Mouse (Mus musculus) neural tube, embryonic 14.5 days (tissue): ENCODE measurements at regions not wholly inside any gene's neighbourhood (a gene's known extent, or its start where the extent isn't known, plus 50 kb on each side); places are given as distances from the start of the nearest gene placed in this dataset.

Source experiments
- ATAC-seq: fragments of 200-750 bp; cut with Nextera tagmentation; 2 replicates; pipeline ENCODE4 v1.8.0; 2017; ENCODE audit warnings: low read depth, mild to moderate bottlenecking, moderate TSS enrichment, moderate library complexity
- H3K27ac ChIP-seq: fragments of 300-500 bp; sonication (generic); 2 replicates; pipeline ENCODE4 v1.5.1; 2014; ENCODE audit warnings: low read depth, mild to moderate bottlenecking, control low read depth, low read length, moderate library complexity, mixed read lengths
- H3K27me3 ChIP-seq: fragments of 300-500 bp; sonication (generic); 2 replicates; pipeline ENCODE4 v1.6.1; 2014; ENCODE audit warnings: low read length; ENCODE audit not compliant: control insufficient read depth, insufficient read depth
- H3K36me3 ChIP-seq: fragments of 300-500 bp; sonication (generic); 2 replicates; pipeline ENCODE4 v1.6.1; 2014; ENCODE audit warnings: low read length, mixed read lengths; ENCODE audit not compliant: control insufficient read depth, insufficient read depth
- H3K4me1 ChIP-seq: fragments of 300-500 bp; sonication (generic); 2 replicates; pipeline ENCODE4 v1.6.1; 2014; ENCODE audit warnings: low read length; ENCODE audit not compliant: control insufficient read depth, insufficient read depth
- H3K4me2 ChIP-seq: fragments of 300-500 bp; sonication (generic); 2 replicates; pipeline ENCODE4 v1.6.1; 2014; ENCODE audit warnings: mild to moderate bottlenecking, low read depth, low read length, control low read depth
- H3K4me3 ChIP-seq: fragments of 300-500 bp; sonication (generic); 2 replicates; pipeline ENCODE4 v1.5.1; 2014; ENCODE audit warnings: low read depth, low read length, control low read depth, mixed read lengths
- H3K9ac ChIP-seq: fragments of 300-500 bp; sonication (generic); replicated peaks from 2 replicates; pipeline ENCODE4 v1.6.1; 2014; ENCODE audit warnings: low read depth, mild to moderate bottlenecking, control low read depth, low read length, mixed read lengths
- H3K9me3 ChIP-seq: fragments of 300-500 bp; sonication (generic); 2 replicates; pipeline ENCODE4 v1.6.1; 2016; ENCODE audit warnings: low read length; ENCODE audit not compliant: control insufficient read depth
- WGBS: fragments of 180-500 bp; shearing (Covaris S2); extraction: QIAGEN DNeasy Blood & Tissue Kit; methylation state at CpG from one replicate; pipeline ENCODE4 v1.1.7; 2014; 5-methylcytosine and 5-hydroxymethylcytosine counted together

DNA sequence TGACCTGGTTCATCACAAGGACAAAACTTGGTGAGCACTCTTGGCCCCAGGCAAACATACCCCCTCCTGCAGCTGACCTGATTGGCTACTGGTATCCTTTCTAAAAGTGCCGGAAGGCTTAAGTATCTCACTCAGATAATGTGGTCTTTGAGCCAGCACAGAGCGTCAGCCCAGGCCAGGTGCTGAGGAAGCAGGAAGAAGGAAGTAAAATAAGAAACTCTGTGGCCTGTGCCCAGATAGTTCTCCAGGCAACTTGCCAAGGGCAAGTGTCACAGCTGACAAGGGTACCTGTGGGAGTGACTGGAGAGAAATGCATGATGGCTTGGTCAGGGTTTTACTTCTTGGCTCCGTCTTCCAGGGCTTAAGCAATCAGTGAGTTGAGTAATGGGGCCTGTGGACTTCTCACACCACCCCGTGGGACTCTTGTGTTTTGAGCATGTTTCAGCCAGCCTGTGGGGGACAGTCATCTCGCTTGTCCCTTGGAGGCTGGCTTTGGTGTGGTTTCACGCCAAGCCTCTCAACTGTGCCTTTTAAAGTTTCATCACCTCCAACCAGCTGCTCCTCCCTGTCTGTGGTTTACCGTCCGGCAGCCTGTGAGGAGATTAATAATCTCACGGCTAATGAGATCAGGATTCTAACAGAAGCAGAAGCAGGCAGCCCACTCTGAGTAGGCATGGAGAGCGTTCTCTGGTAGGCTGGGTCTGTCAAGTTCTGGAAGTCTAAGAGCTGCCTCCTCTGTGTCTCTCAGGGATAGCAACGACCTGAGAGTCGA, 356.8 kb downstream of the Agtpbp1 start:
- Histone ChIP-seq H3K27me3 (no peaks in the 10 kb centered on the region), H3K4me2 (no peak overlapping the region), H3K4me1 (no peaks in the 10 kb centered on the region), H3K4me3 (no peak overlapping the region), H3K27ac (no peak overlapping the region), H3K36me3 (no peaks in the 10 kb centered on the region), H3K9me3 (no peaks in the 10 kb centered on the region), H3K9ac (no peak overlapping the region)
- 60% methylated on average over 12 of the region's 12 CpGs for WGBS
- no peak for ATAC-seq

DNA sequence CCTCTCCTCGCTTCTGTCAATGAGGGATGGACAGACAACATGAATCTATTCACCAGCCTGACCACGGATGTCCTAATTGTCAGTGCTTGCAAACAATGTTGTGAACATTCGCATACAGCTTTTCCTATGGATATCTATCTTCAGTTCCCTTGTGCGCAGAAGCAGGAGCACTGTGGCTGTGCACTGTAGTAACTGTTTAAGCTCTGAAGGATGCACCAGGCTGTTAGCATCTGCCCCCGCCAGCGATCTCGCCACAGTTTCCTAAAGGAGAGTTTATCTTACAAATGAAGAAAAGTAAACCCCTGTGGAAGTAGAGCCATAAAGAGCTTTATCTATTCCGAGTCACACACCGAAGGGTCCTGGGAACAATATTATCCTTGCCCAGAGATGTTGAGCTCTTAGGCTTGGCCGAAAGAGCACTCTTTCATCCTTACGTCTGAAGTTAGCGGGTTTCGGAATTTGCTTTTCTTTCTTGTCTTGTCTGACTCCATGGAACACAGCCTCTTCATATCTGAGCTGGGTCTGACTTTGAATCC, 357.4 kb downstream of the Agtpbp1 start:
- 93% methylated on average over 13 of the region's 13 CpGs for WGBS
- Histone ChIP-seq H3K4me2 (no peak overlapping the region), H3K4me3 (no peak overlapping the region), H3K9me3 (no peaks in the 10 kb centered on the region), H3K27ac (no peak overlapping the region), H3K27me3 (no peaks in the 10 kb centered on the region), H3K9ac (no peak overlapping the region), H3K4me1 (no peaks in the 10 kb centered on the region), H3K36me3 (no peaks in the 10 kb centered on the region)
- ATAC-seq = no peak

GRCm38 (mm10) chr13:59220587-59220986, 364.4 kb downstream of the Agtpbp1 start:
- H3K27ac ChIP-seq = no peak overlapping the region
- H3K9me3 ChIP-seq = no peaks in the 10 kb centered on the region
- ATAC-seq = no peak
- no peak overlapping the region for H3K4me3 ChIP-seq
- no peaks in the 10 kb centered on the region for H3K36me3 ChIP-seq
- H3K4me2 ChIP-seq = no peak overlapping the region
- H3K9ac ChIP-seq = no peak overlapping the region
- H3K4me1 ChIP-seq = no peaks in the 10 kb centered on the region
- 44% methylated on average over 6 of the region's 6 CpGs for WGBS
- no peaks in the 10 kb centered on the region for H3K27me3 ChIP-seq

- no peak overlapping the region for H3K4me3 ChIP-seq
Measured at GRCm38 (mm10) chr13:59220156-59220555, 364.9 kb downstream of the Agtpbp1 start.

DNA sequence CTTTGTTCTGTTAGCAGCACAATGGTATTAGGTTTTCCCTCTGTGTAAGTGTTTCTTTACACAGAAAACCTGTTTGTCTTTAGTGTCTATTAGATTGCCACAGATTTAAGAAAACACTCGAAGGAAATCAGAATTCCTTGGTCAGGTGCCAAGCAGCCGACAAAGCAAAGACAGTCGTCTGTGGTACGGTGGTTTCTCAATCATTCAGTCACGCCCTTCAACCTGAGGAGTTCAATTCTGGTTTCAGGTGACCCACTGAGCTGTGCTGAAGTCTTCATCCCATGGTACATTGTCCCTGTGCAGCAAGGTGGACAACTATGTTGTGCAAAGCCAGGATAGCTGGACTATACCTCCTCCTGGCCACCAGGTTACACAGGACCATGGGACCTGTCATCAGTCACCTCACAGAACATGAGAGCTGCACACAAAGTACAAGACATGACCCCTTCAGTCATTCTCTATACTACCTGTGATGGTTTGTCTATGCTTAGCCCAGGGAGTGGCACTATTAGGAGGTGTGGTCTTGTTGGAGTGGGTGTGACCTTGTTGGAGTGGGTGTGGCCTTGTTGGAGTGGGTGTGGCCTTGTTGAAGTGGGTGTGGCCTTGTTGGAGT, 368.2 kb downstream of the Agtpbp1 start:
- Histone ChIP-seq H3K9me3 (no peaks in the 10 kb centered on the region), H3K4me3 (no peak overlapping the region), H3K4me1 (no peaks in the 10 kb centered on the region), H3K4me2 (no peak overlapping the region), H3K27ac (no peak overlapping the region), H3K27me3 (no peaks in the 10 kb centered on the region), H3K9ac (no peak overlapping the region), H3K36me3 (no peaks in the 10 kb centered on the region)
- no peak for ATAC-seq
- WGBS = 65% methylated on average over 5 of the region's 5 CpGs

More at GRCm38 (mm10) chr13:59220156-59220555, 364.9 kb downstream of the Agtpbp1 start:
- Histone ChIP-seq H3K4me1 (no peaks in the 10 kb centered on the region), H3K27ac (no peak overlapping the region), H3K27me3 (no peaks in the 10 kb centered on the region), H3K9me3 (no peaks in the 10 kb centered on the region), H3K4me2 (no peak overlapping the region), H3K9ac (no peak overlapping the region), H3K36me3 (no peaks in the 10 kb centered on the region)
- ATAC-seq = no peak
- whole genome bisulfite sequencing = 35% methylated on average over 7 of the region's 7 CpGs

GRCm38 (mm10) chr13:59212296-59212701, 372.7 kb downstream of the Agtpbp1 start:
- Histone ChIP-seq H3K27ac (no peak overlapping the region), H3K4me3 (no peak overlapping the region), H3K4me2 (no peak overlapping the region), H3K4me1 (no peaks in the 10 kb centered on the region), H3K9me3 (no peaks in the 10 kb centered on the region), H3K27me3 (no peaks in the 10 kb centered on the region), H3K36me3 (no peaks in the 10 kb centered on the region), H3K9ac (no peak overlapping the region)
- WGBS = 87% methylated on average over 15 of the region's 15 CpGs
- no peak for ATAC-seq

- no peak overlapping the region for H3K4me2 ChIP-seq
- H3K9me3 ChIP-seq = no peaks in the 10 kb centered on the region
- no peaks in the 10 kb centered on the region for H3K4me1 ChIP-seq
- ATAC-seq = no peak
- no peaks in the 10 kb centered on the region for H3K27me3 ChIP-seq
- H3K4me3 ChIP-seq = no peak overlapping the region
- H3K27ac ChIP-seq = no peak overlapping the region
- H3K9ac ChIP-seq = no peak overlapping the region
- no peaks in the 10 kb centered on the region for H3K36me3 ChIP-seq
- 64% methylated on average over 5 of the region's 5 CpGs for WGBS
Measured at GRCm38 (mm10) chr13:59210828-59211227, 374.2 kb downstream of the Agtpbp1 start.

GRCm38 (mm10) chr13:59206186-59206585, 378.8 kb downstream of the Agtpbp1 start:
- 81% methylated on average over 3 of the region's 3 CpGs for WGBS
- Histone ChIP-seq H3K9me3 (no peaks in the 10 kb centered on the region), H3K36me3 (no peaks in the 10 kb centered on the region), H3K27me3 (no peaks in the 10 kb centered on the region), H3K4me3 (no peak overlapping the region), H3K27ac (no peak overlapping the region), H3K4me1 (no peaks in the 10 kb centered on the region), H3K9ac (no peak overlapping the region), H3K4me2 (no peak overlapping the region)
- ATAC-seq = no peak

- Histone ChIP-seq H3K27ac (no peak overlapping the region), H3K27me3 (no peaks in the 10 kb centered on the region), H3K4me3 (no peak overlapping the region), H3K4me2 (no peak overlapping the region), H3K9ac (no peak overlapping the region), H3K4me1 (no peaks in the 10 kb centered on the region), H3K36me3 (no peaks in the 10 kb centered on the region), H3K9me3 (no peaks in the 10 kb centered on the region)
- ATAC-seq = no peak
- WGBS = 94% methylated on average over 2 of the region's 2 CpGs
Measured at GRCm38 (mm10) chr13:59204506-59204905, 380.5 kb downstream of the Agtpbp1 start.
